Mouse (Mus musculus) embryonic stem cell, embryonic (primary cell): ENCODE results near the gene 9130409I23Rik.

Source experiments
- CTCF ChIA-PET, 4 experiments: fragments of 300-600 bp in 2 of 4; fragments of 350-600 bp in 2 of 4; sonication (Branson Sonifier 250); formaldehyde crosslinking; loops; one replicate each; lab custom pipeline; 2022; ENCODE audit warnings: inconsistent platforms in 2 of 4; lab: Charles Lee
- POLR2A ChIA-PET, 4 experiments: fragments of 300-600 bp in 2 of 4; fragments of 350-600 bp in 2 of 4; sonication (Branson Sonifier 250); formaldehyde crosslinking; loops; one replicate each; lab custom pipeline; 2022; ENCODE audit warnings: antibody characterized with exemption in 4 of 4, inconsistent platforms in 1 of 4; lab: Charles Lee

9130409I23Rik gene

GRCm38 (mm10) chr1:181069671-181070070 lies 18.6 kb downstream of the 9130409I23Rik start:
- POLR2A ChIA-PET, result interaction anchor here in 2 of 4 experiments (0.7 kb wide), 4 partner anchors 22 to 603 kb away, joined by 3 to 6 read pairs (median 4); partner anchors contain the start of gene H3f3a (in 1 of the 2)
- CTCF ChIA-PET, result interaction anchor here in 2 of 4 experiments (0.7 kb wide), 2 partner anchors 164 to 271 kb away, joined by 3 to 6 read pairs; no protein-coding TSS in a partner anchor

- ChIA-PET CTCF (interaction anchor here in 2 of 4 experiments (0.5 to 1.8 kb wide), 5 partner anchors 28 to 107 kb away, joined by 3 to 7 read pairs (median 4); no protein-coding TSS in a partner anchor), POLR2A (interaction anchor here in 2 of 4 experiments (0.8 to 2.0 kb wide), 4 partner anchors 11 to 96 kb away, joined by 3 to 7 read pairs (median 6); no protein-coding TSS in a partner anchor)
Measured at GRCm38 (mm10) chr1:181073075-181073474, 22.0 kb downstream of the 9130409I23Rik start.

GRCm38 (mm10) chr1:181084021-181084420 lies 33.0 kb downstream of the 9130409I23Rik start:
- ChIA-PET CTCF (interaction anchor here in 2 of 4 experiments (0.6 to 1.8 kb wide), 14 partner anchors 10 to 353 kb away, joined by 3 to 6 read pairs (median 4); no protein-coding TSS in a partner anchor), POLR2A (interaction anchor here in 3 of 4 experiments (0.6 to 2.2 kb wide), 9 partner anchors 10 to 266 kb away, joined by 3 to 7 read pairs (median 3); no protein-coding TSS in a partner anchor)

GRCm38 (mm10) chr1:181090048-181090447 lies 39.0 kb downstream of the 9130409I23Rik start:
- CTCF ChIA-PET, result interaction anchor here in 3 of 4 experiments (0.6 to 0.7 kb wide), 3 partner anchors 68 to 763 kb away, joined by 3 to 4 read pairs (median 3); no protein-coding TSS in a partner anchor
- POLR2A ChIA-PET, result interaction anchor here in 3 of 4 experiments (0.6 to 1.5 kb wide), 5 partner anchors 8 to 1252 kb away, joined by 3 to 4 read pairs (median 3); partner anchors contain the start of gene Fbxo28 (in 1 of the 3)
